Mouse (Mus musculus) megakaryocyte, embryonic 14.5 days (primary cell): ENCODE measurements around the gene Papln.

Experiments
- FLI1 ChIP-seq: IDR thresholded peaks from 2 replicates; pipeline ENCODE4 v1.6.1; 2012; ENCODE audit warnings: low read length, inconsistent platforms, mixed read lengths
- GATA1 ChIP-seq: IDR thresholded peaks from 3 replicates; pipeline ENCODE4 v1.6.1; 2012; ENCODE audit warnings: mixed read lengths, low read length, inconsistent platforms, borderline replicate concordance

GRCm38 (mm10) chr12:83789781-83790140 lies 26.3 kb downstream of the Papln start:
- TF ChIP-seq GATA1 (no peak), FLI1 (no peak)
